Mouse (Mus musculus) left cerebral cortex, adult 18-20 months (tissue): Measurements from ENCODE around the gene Tmem269. TPM values are rescaled to one million over a fixed set of nuclear protein-coding genes. Genes with fewer than 3 reads are reported as not detected.

Source experiments
- DNase-seq, 2 experiments: peaks; one replicate each; pipeline ENCODE4 v3.0.0; 2021 to 2022; ENCODE audit warnings: low spot score in 2 of 2, mixed read lengths in 1 of 2
- long read RNA-seq, 2 experiments: library from polyadenylated mRNA; stranded (forward); transcript quantifications; one replicate each; pipeline ENCODE4 v2.0.0; 2021
- total RNA-seq, 2 experiments: library from RNA; stranded (reverse); gene quantifications; 2 replicates each; pipeline ENCODE4 v1.2.3; 2021

The Tmem269 gene
- total RNA-seq = under 1 TPM; 0.30 to 0.49 TPM
- long read RNA-seq, experiment 1 = 0 reads
- long read RNA-seq, experiment 2 = 0 reads

DNA sequence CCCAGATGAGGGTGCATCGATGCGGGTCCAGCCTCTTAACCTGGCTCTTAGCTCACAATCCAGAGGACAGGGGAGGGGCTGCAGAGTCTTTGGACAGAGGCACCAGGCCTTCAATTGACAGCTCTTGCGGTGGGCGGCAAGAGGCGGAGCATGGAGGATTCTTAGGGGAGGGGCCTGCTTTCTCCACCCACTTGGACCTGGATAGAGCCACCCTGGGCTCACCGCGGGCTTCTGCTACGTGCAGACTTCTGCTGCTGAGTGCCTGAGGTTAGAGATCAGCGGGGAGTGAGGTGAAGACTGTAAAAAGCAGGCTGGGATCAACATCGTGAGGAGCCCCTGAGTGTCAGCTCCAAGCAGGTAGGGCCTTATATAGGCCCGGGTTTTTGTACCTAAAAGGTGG, at the start of gene Tmem269:
Tmem269 (minus strand) TSS at position 49 of the 400 bp plus-strand sequence.
- no peak for DNase-seq

- no peak for DNase-seq
Measured at GRCm38 (mm10) chr4:119266606-119267005, 48.6 kb upstream of the Tmem269 start.

- no peak for DNase-seq
Measured at GRCm38 (mm10) chr4:119263459-119263858, 45.4 kb upstream of the Tmem269 start.

GRCm38 (mm10) chr4:119262483-119262882, 44.5 kb upstream of the Tmem269 start:
- DNase-seq = no peak

DNA sequence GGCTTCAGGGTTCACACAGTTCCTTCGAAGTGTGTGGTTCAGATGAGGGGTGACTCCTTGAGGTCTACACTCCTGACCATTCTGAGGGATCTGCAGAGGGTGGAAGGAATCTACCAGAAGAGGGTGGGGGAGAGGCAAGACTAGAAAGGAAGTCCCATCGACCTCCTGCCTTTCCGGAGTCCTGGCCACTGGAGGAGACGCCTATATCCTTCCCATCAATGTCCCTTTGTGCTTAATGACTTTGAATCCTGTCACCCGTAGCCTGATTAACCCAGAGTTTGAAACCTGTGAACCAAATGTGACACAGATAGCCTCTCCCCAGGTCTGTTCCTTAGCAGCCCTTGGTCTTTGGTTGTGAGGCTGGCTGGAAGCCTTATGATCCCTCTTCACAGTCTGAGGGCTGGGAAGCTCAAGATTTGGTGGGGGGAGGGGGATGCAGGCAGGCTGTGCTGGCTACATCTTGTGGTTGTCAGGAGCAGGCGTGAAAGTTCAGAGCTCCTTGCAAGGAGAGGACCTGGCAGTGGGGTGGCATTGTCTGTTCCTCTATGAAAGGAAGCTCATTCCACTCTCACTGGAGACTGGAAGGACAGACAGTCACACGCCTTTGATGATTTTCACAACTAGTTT, 43.2 kb upstream of the Tmem269 start:
- no peak for DNase-seq

DNA sequence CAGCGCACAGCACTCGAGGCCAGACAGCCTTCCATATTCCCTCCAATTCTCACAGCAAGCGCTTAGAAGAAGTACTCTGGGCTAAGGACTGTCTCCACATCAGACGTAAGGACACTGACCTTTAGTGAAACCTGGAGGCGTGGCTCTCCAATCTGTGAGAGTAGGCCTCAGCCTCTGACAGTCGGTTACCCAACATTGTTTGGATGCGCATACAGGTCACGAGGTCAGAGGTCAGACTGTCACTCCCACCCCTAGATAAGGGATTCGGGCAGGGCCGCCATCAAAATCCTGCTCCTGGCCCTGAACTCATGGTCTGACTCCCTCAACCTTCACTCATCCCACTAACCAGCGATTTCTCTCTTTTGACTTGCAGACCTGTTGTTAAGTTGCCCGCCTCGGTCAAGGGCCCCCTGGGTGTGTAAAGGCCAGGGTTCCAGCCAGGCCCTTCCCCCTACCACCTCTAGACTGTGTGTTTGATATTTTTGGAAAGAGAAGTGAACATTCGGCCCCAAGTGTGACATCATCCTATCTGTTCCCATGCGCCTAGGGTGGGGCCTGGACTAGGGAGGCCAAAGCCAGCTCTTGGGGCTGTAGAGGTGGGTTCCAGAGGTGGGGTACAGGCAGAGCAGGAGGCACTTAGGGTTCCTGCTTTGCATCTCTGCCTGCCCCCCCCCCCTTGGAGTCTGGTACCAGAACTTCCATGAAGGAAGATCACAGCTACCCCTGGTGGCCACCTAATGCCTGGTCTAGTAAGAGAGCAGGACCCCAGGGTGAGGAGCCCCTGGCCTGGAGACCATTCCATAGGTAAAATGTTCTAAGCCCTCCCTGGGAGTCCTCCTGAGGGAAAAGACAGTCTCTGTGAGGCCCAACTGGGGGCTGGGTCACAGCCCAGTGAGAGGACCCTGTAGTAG, 41.6 kb upstream of the Tmem269 start:
- no peak for DNase-seq

DNA sequence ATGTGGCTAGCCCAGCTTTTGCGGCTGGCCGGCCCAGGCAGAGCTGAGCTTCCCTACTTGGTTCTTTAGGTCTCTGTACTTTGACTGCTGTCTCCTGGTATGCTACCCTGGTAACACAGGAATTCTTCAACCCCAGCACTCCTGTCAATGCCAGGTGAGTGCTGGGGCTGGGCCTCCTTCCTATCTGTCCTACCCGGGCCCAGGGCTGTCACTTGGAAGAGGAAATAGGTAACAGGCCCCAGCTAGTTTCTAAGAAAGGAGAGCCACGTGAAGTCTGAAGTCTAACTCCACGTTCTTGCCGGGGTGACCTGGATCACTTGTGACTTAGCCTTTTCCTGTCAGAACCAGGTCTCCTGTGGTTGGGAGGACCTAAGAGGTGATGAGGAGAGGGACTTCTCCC, 39.1 kb upstream of the Tmem269 start:
- no peak for DNase-seq

DNA sequence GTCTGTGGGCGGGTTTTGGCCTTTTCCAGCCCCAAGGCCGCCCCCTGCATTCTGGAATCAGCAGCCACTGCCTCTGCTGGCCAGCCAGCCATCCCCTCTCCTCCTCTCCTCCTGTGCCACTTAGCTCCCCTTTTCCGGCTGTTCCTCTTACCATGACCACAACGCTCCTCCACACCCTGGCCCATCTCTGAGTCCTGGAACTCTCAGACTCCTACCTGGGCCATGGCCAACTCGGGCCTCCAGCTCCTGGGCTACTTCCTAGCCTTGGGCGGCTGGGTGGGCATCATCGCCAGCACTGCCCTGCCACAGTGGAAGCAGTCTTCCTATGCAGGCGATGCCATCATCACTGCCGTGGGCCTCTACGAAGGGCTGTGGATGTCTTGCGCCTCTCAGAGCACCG, 37.3 kb upstream of the Tmem269 start, which contains the start of gene Cldn19:
Cldn19 (plus strand) TSS at position 64 of the 400 bp plus-strand sequence.
- DNase-seq = no peak

DNA sequence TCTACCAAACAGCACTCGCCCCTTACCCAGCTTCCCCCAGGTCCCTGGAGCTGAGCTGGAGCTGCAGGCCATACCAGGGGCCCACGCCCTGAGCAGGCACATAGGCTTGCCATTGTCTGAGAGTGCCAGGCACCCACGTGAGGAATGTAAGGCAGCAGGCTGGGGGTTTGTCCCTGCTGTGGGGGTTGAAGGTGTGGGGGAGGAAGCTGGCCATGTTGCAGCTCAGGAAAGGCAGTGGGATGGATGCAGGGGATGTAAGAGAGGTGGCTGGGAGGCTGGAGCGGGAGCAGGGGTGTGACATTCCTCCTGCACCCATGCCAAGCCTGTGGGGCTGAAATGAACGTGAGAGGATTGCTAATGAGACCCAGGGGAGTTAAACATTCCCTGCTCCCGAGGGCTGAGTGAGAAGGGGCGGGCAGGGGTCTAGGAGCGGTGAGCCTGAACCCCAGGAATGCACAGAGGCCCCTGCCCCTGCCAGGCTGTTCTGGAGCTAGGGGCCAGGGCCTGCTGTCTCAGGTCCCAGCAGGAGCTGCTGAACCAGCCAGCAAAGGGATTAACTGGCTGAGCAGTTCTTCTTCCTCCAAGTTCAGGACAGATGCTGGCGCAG, 36.1 kb upstream of the Tmem269 start:
- DNase-seq = peak; percentile 31 to 54

DNA sequence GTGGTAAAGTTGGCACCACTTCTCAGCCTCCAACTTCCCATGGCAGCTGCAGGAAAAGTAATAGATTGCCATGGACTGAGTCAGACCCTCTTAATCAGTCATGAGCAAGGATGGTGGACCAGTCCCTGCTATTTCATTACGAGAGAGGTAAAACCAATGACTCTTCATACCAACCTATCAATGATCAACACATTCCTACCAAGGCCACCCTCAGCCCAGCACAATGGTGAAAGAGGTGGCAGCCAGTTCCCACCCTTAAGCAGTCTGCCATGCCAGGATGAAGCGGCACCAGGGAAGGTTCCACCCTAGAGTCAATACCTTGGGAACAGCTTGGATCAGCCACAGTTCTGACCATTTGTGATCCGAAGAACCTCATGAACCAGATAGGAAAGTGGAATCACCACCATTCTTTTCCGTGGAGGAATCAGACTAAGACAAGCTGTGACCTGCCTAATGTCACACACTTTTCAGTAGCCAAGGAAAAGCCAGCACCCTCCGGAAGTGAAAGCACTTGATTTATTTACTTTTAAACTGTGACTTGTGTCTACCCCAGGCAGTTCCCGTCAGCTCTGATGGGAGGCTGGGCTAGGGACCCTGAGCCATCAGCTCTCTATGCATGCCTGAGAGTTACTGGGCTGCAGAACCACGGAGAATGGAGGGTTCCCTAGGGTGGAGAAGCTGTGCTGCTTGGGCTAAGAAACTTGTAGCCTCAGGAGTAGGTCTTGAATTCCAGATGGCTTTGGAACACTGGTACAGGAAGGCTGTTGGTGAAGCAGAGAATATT, 34.2 kb upstream of the Tmem269 start:
- no peak for DNase-seq

DNA sequence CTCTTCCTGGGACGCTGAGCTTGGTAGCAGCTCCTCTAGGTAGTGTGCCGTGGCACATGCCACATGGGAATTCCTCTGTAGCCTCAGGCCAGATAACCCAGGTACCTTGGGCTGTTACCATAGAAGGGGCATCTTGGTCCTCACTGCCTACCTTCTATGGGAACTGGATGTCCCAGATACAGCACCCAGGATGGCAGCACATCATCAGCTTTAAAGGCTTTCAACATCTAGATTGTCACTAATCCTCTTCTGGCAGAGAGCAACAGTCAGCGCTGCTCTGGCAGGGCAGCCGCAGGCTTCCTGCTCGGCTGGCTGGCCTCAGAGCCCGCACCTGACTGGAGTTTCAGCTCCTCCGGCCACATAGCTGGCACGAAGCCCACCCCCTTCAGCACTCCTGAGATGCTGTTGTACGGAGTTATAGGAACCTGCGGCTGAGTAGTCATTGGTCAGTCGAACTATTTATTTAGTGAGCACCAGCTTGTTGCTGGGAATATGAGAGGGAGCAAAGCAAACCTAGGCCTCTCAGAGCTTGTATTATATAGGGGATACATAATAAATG, 30.5 kb upstream of the Tmem269 start:
- DNase-seq = no peak

DNA sequence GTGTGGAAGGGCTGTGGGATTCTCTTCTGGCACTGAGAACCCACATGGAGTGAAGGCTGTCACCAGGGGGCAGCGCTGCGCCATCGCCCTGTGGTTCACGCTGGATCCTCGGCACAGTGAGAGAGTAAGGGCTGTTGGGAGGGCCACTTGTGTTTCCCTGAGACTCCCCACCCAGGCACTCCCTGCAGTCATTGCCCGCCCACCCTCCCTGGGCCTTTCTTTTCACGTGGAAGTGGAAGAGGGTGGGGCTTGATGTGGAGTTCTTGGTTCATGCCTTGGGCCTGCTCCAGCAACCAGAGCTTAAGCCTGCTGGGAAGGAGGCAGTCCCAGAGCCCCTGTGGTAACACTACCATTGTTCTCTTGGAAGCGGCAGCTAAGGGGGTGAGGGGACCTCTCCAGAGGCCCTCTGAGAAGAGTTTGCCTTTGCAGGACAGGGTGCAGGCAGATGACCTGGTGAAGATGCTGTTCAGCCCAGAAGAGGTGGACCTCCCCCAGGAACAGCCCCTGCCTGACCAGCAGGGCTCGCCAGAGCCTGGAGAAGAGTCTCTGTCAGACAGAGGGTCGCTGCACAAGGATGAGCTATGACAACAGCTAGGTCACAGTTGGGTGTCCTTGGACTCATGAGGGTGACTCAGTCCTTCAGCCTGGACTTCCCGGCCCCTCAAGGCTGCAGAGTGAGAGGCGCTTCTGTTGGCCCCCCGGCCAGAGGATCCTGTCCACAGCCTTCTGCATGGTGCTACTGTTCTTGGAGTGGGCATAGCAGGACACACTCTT, 29.6 kb upstream of the Tmem269 start:
- DNase-seq = peak; percentile 74 to 76

- DNase-seq = no peak
Measured at GRCm38 (mm10) chr4:119246688-119247225, 28.7 kb upstream of the Tmem269 start.

- DNase-seq = peak; percentile 25 to 49
Measured at GRCm38 (mm10) chr4:119245961-119246360, 27.9 kb upstream of the Tmem269 start.

GRCm38 (mm10) chr4:119245556-119245955, 27.5 kb upstream of the Tmem269 start:
- peak; percentile 73 to 83 for DNase-seq

GRCm38 (mm10) chr4:119244468-119245240, 26.6 kb upstream of the Tmem269 start:
- peak; percentile 65 to 74 for DNase-seq

DNA sequence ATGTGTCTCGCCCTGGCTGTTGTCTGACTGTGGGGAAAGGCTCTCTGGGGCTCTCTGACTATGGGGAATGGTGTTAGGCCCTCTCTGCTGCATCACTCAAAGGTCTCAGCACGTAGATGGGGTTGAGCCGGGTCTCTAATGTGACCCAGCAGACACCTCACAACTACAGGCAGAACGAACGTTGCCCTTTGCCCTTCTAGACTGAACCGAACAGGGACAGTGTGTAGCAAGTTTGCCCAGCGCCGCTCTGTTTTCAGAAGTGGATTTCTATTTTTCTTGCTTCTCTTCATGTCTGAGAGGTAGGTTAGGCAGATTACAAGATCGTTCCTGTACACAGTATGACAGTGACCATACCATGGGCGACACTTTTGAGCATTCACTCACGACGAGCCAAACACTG, 24.6 kb upstream of the Tmem269 start:
- DNase-seq = no peak

- peak; percentile 46 to 59 for DNase-seq
Measured at GRCm38 (mm10) chr4:119241664-119242063, 23.6 kb upstream of the Tmem269 start.

DNA sequence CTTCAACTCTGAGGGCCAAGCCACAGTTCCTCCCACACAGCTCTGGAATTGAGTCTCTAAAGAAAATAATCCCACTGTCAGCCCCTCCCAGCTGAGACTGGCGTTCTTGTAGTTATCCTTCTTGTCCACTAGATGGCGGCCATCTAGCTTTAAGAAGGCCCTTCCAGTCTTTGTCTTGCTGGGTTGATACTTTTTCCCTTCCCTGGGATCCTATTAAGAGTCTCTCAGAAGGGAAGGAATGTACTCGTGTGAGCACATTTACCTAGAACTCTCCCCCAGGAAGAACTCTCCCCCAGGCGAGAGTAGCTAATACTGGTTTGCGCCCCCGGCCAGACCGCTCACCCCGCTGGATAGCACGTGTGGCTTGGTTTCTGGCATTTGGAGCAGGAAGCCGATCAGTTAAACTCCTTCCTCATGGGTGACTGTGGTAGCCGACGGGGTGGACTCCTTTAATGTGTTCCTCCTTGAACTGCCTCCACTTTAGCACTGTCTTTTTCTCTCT, 21.2 kb upstream of the Tmem269 start:
- peak in 1 of 2 experiments; percentile 28 for DNase-seq
